Mouse (Mus musculus): Measurements from ENCODE around the gene Zap70. TPM values are rescaled to one million over a fixed set of nuclear protein-coding genes. Genes with fewer than 3 reads are reported as not detected.
A peak's percentile ranks its signal among the peaks of the same experiment; 100 is the strongest.

The Zap70 gene
- polyA plus RNA-seq, 1 experiment from 2014 or later = 2.0 TPM

GRCm38 (mm10) chr1:36824356-36824755 is 62.8 kb downstream of the Zap70 start:
- ATAC-seq (ENCODE audit: low FRiP score, low TSS enrichment) (no peak), DNase-seq (no peak)
- H3K36me3 ChIP-seq (ENCODE audit: control insufficient read depth, insufficient read depth, low read length) = peaks cover 78% of the 10 kb centered on the region
- H3K4me2 ChIP-seq (ENCODE audit: low read length) = no peak overlapping the region
- no peak overlapping the region for H3K27ac ChIP-seq (replicated peaks; ENCODE audit: low read depth, low read length)
- no peaks in the 10 kb centered on the region for H3K27me3 ChIP-seq (ENCODE audit: control insufficient read depth, insufficient read depth, low read length)
- whole genome bisulfite sequencing = 94% methylated on average over 5 of the region's 5 CpGs
- H3K4me3 ChIP-seq (replicated peaks; ENCODE audit: low read depth, low read length) = no peak overlapping the region
- H3K9ac ChIP-seq (replicated peaks; ENCODE audit: low read length) = no peak overlapping the region
- no peaks in the 10 kb centered on the region for H3K4me1 ChIP-seq (ENCODE audit: control insufficient read depth, insufficient read depth, low read length)
- no peaks in the 10 kb centered on the region for H3K9me3 ChIP-seq (ENCODE audit: control insufficient read depth, low read length)

GRCm38 (mm10) chr1:36830913-36831866 is 69.6 kb downstream of the Zap70 start:
- H3K36me3 ChIP-seq (ENCODE audit: control insufficient read depth, insufficient read depth, low read length) = peaks cover 57% of the 10 kb centered on the region
- H3K4me1 ChIP-seq (ENCODE audit: control insufficient read depth, insufficient read depth, low read length) = no peaks in the 10 kb centered on the region
- H3K27ac ChIP-seq (replicated peaks; ENCODE audit: low read depth, low read length) = peak overlapping the region; percentile 53; the same call in 1 of the 2 replicates
- no peaks in the 10 kb centered on the region for H3K9me3 ChIP-seq (ENCODE audit: control insufficient read depth, low read length)
- ATAC-seq (ENCODE audit: low FRiP score, low TSS enrichment) = no peak
- H3K4me3 ChIP-seq (replicated peaks; ENCODE audit: low read depth, low read length) = no peak overlapping the region
- no peaks in the 10 kb centered on the region for H3K27me3 ChIP-seq (ENCODE audit: control insufficient read depth, insufficient read depth, low read length)
- 60% methylated on average over 14 of the region's 14 CpGs for WGBS
- no peak overlapping the region for H3K4me2 ChIP-seq (ENCODE audit: low read length)
- peak; percentile 15 for DNase-seq
- H3K9ac ChIP-seq (replicated peaks; ENCODE audit: low read length) = no peak overlapping the region

Other genes with a start within 250 kb of the Zap70 start
- gene Cnnm3, start 249.9 kb upstream of the Zap70 start, polyA plus RNA-seq (2014; fragmentation: Nextera tagmentation; extraction: Ambion mirVana) = 6.5 and 7.6 TPM in 2 replicates
- 10.4 and 10.5 TPM in 2 replicates for gene Ankrd23, start 224.9 kb upstream of the Zap70 start, polyA plus RNA-seq (2014; fragmentation: Nextera tagmentation; extraction: Ambion mirVana)
- not detected in 2 replicates for gene Gm42417, start 222.4 kb upstream of the Zap70 start, polyA plus RNA-seq (2014; fragmentation: Nextera tagmentation; extraction: Ambion mirVana)
- 22.3 and 28.5 TPM in 2 replicates for gene Ankrd39, start 214.4 kb upstream of the Zap70 start, polyA plus RNA-seq (2014; fragmentation: Nextera tagmentation; extraction: Ambion mirVana)
- 4.7 and 8.7 TPM in 2 replicates for gene Sema4c, start 203.4 kb upstream of the Zap70 start, polyA plus RNA-seq (2014; fragmentation: Nextera tagmentation; extraction: Ambion mirVana)
- gene Fam178b, start 78.6 kb upstream of the Zap70 start, polyA plus RNA-seq (2014; fragmentation: Nextera tagmentation; extraction: Ambion mirVana) = 0.29 TPM in 1 of 2 replicates, not detected in the other
- gene Cox5b, start 70.3 kb upstream of the Zap70 start, polyA plus RNA-seq (2014; fragmentation: Nextera tagmentation; extraction: Ambion mirVana) = 606 and 777 TPM in 2 replicates
- 0.51 and 0.80 TPM in 2 replicates for gene 4933424G06Rik, start 51.6 kb upstream of the Zap70 start, polyA plus RNA-seq (2014; fragmentation: Nextera tagmentation; extraction: Ambion mirVana)
- gene Actr1b, start 47.4 kb upstream of the Zap70 start, polyA plus RNA-seq (2014; fragmentation: Nextera tagmentation; extraction: Ambion mirVana) = 77.9 and 81.9 TPM in 2 replicates
- gene Tmem131, start 181.9 kb downstream of the Zap70 start, polyA plus RNA-seq (2014; fragmentation: Nextera tagmentation; extraction: Ambion mirVana) = 19.5 and 23.1 TPM in 2 replicates

Measured in midbrain, embryonic 14.5 days (tissue).